Mouse (Mus musculus): Measurements from ENCODE around the gene Prom2.

Prom2 gene

DNA sequence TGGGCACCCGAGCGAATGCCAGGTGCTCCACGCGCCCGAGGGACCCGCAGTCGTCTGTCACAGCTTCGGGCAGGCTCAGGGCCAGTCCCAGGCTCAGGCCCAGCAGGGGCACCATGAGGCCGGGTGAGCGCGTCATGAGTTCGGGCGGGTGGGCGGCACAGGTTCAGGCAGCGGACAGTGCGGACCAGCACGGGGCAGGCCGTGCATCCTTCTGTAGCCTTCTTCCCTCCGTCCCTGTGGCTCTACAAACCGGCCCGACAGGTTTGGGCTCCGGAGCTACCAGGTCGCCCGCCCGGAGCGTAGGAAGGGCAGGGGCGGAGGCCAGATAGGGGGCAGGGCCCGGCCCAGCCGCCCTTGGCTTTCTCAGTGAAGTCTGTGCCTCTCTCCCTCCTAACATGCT is at the start of gene Prom2:
Gene Prom2 (minus strand): TSS at position 283 of the 400 bp plus-strand sequence.
- DNase-seq, result peak; percentile 64

- DNase-seq, result no peak
Observed at GRCm38 (mm10) chr2:127590840-127591239, 49.6 kb upstream of the Prom2 start.

DNA sequence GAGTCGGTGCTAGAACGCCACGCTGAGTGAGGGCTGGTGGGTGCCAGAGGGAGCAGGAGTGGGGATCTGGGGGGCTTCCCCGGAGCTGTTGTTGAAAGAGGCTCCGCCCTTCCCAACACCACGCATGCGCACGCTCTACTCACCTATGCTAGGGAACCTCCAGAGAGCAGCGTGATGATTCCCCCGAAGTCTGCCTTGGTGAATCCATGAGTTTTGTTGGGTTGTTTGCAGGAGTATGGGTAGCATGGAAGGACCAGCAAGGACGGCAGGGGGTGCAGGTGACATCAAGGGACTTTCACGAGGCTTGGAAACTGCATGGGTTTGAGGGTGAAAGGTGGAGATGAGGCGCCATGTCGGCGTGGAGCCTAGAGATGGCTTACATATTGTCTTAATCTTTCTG is 48.9 kb upstream of the Prom2 start:
- DNase-seq, result no peak

DNA sequence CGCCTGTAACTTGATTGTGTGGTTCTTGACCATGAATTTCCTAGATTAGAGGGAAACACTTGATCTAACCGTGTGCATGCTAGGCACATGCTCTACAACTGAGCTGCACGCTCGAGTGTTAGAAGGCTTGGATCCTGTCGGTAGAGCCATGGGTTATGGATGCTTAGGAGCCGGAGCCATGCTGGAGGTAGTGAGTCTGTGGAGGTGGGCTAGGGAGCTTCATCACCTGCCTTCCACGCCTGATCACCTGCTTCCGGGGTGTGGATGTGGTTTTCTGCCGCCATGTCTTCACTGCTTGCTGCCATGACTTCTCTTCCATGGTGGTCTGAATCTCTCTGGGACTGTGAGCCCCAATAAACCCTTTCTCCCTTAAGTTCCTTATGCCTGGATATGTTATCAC is 47.6 kb upstream of the Prom2 start:
- DNase-seq, result no peak

DNA sequence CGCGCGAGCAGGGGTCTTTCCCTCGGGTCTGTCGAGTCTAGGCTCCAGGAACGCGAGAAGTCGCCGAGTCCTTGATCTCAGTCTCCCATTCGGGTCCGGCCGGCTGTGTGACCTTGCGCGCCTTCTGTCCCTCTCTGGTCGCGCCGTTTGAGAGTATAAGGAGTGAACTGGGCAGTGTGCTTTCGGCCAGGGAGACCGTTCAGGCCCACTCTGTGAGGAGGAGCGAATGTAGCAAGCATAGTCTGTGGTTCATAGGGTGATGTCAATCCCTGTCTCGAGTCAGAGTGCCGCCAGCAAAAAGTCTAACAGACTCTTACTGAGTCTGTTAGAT is 46.2 kb upstream of the Prom2 start:
- DNase-seq, result no peak

- DNase-seq, result peak; percentile 81
Observed at GRCm38 (mm10) chr2:127586694-127587513, 45.6 kb upstream of the Prom2 start, which contains the start of the genes Zfp661 and Mrps5. Zfp661 (minus strand) TSS chr2:127587094. Mrps5 (plus strand) TSS chr2:127587222.

GRCm38 (mm10) chr2:127584436-127584858 is 43.2 kb upstream of the Prom2 start:
- peak; percentile 97 for DNase-seq

DNA sequence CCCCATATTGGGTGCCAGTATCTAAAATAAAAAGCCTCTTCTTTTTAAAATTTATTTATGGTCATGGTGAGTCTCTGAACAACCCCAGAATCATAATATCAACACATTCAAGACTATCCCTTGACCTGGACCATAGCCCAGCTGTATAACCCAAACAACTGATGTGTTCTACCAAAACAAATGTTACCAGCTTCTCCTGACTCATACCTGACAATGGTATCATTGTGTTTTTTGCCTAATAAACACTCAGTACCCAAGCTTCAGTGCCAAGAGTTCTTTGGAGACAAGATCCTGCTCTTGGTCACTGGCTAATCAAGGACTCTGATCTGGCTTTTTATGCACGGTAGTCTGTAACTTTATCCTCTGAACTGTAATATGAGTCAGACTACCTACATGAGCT is 32.1 kb upstream of the Prom2 start:
- DNase-seq, result no peak

GRCm38 (mm10) chr2:127559070-127559966 is 18.1 kb upstream of the Prom2 start:
- peak; percentile 83 for DNase-seq

- peak; percentile 87 for DNase-seq
Observed at GRCm38 (mm10) chr2:127551078-127551477, 9.8 kb upstream of the Prom2 start.

- peak; percentile 41 for DNase-seq
Observed at GRCm38 (mm10) chr2:127550446-127550845, 9.2 kb upstream of the Prom2 start.

DNA sequence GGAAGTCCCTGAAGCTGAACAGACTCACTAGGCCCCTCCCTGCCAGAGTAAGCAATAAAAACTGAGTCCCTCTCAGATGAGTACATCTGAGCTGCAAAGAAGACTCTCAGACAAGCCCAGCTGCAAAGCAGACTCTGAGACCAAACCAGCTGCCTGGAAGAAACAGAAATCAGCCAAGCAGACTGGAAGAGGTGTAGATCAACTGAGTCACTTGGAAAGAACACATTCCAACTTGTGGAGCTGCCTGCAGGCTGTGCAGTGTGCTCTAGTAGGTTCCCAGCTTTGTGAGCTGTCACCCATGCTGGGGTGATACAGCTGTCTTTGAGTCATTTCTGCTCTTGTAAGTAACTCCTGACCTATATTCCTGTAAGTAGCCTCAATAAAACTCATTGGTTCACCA is 8.4 kb upstream of the Prom2 start:
- peak; percentile 4 for DNase-seq

- DNase-seq, result peak; percentile 6
Observed at GRCm38 (mm10) chr2:127548342-127549074, 7.2 kb upstream of the Prom2 start.

GRCm38 (mm10) chr2:127541697-127542096 is 430 bp upstream of the Prom2 start:
- DNase-seq, result peak; percentile 38

- DNase-seq, result peak; percentile 57
Observed at GRCm38 (mm10) chr2:127539494-127539893, 1.8 kb downstream of the Prom2 start.

DNA sequence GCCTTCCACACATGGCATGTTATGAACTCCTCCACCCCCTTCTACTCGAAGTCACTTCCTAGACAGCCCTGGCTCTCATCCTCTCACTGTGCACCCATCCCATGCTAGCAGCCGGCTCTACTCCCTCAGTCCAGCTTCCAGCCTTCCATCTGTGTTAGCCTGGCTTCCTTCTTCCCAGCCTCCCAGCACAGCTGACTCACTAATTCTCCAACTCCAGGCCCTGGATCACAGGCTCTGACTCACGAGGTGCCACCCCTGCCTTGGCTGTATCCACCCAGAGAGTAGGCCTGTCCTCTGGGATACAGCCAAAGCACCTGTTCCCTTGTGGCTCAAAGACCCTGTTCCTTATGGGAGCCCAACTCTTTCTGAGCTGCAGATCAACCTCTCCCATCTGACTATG is 3.7 kb downstream of the Prom2 start:
- no peak for DNase-seq

- DNase-seq, result no peak
Observed at GRCm38 (mm10) chr2:127535363-127535762, 5.9 kb downstream of the Prom2 start.

- no peak for DNase-seq
Observed at GRCm38 (mm10) chr2:127532379-127532778, 8.9 kb downstream of the Prom2 start.

- no peak for DNase-seq
Observed at GRCm38 (mm10) chr2:127531592-127531991, 9.7 kb downstream of the Prom2 start.

DNA sequence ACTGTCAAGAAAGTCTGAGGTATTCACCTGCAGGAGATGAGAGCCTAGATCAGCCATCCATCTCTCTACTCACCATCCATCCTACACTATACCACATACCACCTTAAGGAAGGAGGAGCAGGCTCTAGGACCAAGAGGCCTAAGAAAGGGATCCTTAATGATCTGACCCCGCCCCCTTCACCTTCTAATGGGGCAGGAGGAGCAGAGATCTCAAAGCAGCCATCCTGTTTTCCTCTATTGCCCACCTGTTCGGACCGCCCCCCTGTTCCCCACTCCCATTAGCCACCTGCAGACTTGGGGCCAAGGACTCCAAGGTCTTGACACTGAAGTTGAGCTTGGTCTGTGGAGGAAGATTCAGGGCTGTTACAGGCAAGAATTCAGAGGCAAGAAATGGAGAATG is 10.8 kb downstream of the Prom2 start:
- no peak for DNase-seq

- DNase-seq, result peak; percentile 88
Observed at GRCm38 (mm10) chr2:127525004-127525775, 16.1 kb downstream of the Prom2 start.

Data from cerebellum, adult 11-12 months (tissue).